8 mouse cellular contexts compared by ENCODE assay signal in genomic region chr4:148286226-148287031, GRCm38 (mm10). TPM values are rescaled to one million over a fixed set of nuclear protein-coding genes. Genes with fewer than 3 reads are reported as not detected.
DNase-seq lines count a peak whose midpoint lies in the region; ATAC-seq and TF ChIP-seq lines count a peak whose summit lies in the region.
"Had no signal": no experiment of that assay in that cellular context is flagged by ENCODE, and none has a peak within 500 bp of the region (broad histone marks: within the 10 kb centered on the region; RNA-seq: fewer than 3 reads in every experiment).

No protein-coding gene starts in this region.

- no peaks in the 10 kb centered on the region for H3K9me3 ChIP-seq in lung, embryonic 16.5 days (ENCODE audit: control insufficient read depth, low read length)
- H3K9me3 ChIP-seq in embryonic facial prominence, embryonic 14.5 days (ENCODE audit: control insufficient read depth, low read length) = no peaks in the 10 kb centered on the region
- no peaks in the 10 kb centered on the region for H3K9me3 ChIP-seq in kidney, postnatal 0 days (replicated peaks; ENCODE audit: low read length)
- H3K9me3 ChIP-seq in midbrain, embryonic 16.5 days (replicated peaks; ENCODE audit: control insufficient read depth, low read length, poor library complexity, severe bottlenecking) = no peaks in the 10 kb centered on the region
- H3K9me3 ChIP-seq: stomach, embryonic 15.5 days had no signal

- H3K27me3 ChIP-seq in lung, embryonic 16.5 days (ENCODE audit: control insufficient read depth, insufficient read depth, low read depth, low read length) = peaks cover 30% of the 10 kb centered on the region
- peaks cover 33% of the 10 kb centered on the region for H3K27me3 ChIP-seq in embryonic facial prominence, embryonic 14.5 days (replicated peaks; ENCODE audit: control insufficient read depth, insufficient read depth, low read length)
- H3K27me3 ChIP-seq in kidney, postnatal 0 days (ENCODE audit: insufficient read depth, low read length) = peaks cover 20% of the 10 kb centered on the region
- H3K27me3 ChIP-seq in midbrain, embryonic 16.5 days (ENCODE audit: control insufficient read depth, insufficient read depth, low read depth, low read length) = no peaks in the 10 kb centered on the region

- no peak for TF ChIP-seq CTCF in kidney, postnatal 0 days (IDR thresholded peaks at IDR 0.05; ENCODE audit: low read depth)

- H3K9ac ChIP-seq in lung, embryonic 16.5 days (ENCODE audit: low read length) = no peak overlapping the region
- H3K9ac ChIP-seq in embryonic facial prominence, embryonic 14.5 days (ENCODE audit: low read depth, low read length) = no peak overlapping the region
- H3K9ac ChIP-seq in kidney, postnatal 0 days (ENCODE audit: low read depth, low read length) = no peak overlapping the region
- peak overlapping the region; percentile 74 for H3K9ac ChIP-seq in midbrain, embryonic 16.5 days (ENCODE audit: low read depth, low read length)
- H3K9ac ChIP-seq: stomach, embryonic 15.5 days had no signal

- no peak for DNase-seq in lung, postnatal 25 days (ENCODE audit: low spot score)
- DNase-seq in brain, adult 2 months (ENCODE audit: low read depth, low spot score) = peak; percentile 58
- DNase-seq in embryonic facial prominence, embryonic 14.5 days (ENCODE audit: low spot score) = peak; percentile 77
- DNase-seq in kidney, postnatal 0 days (ENCODE audit: low spot score) = peak; percentile 73
- DNase-seq in B cell, adult 2 months = no peak

- no peaks in the 10 kb centered on the region for H3K36me3 ChIP-seq in lung, embryonic 16.5 days (ENCODE audit: control insufficient read depth, insufficient read depth, low read length)
- no peaks in the 10 kb centered on the region for H3K36me3 ChIP-seq in embryonic facial prominence, embryonic 14.5 days (ENCODE audit: control insufficient read depth, insufficient read depth, low read length)
- H3K36me3 ChIP-seq in kidney, postnatal 0 days (ENCODE audit: insufficient read depth, low read length) = no peaks in the 10 kb centered on the region
- H3K36me3 ChIP-seq in midbrain, embryonic 16.5 days (ENCODE audit: control insufficient read depth, insufficient read depth, low read length) = no peaks in the 10 kb centered on the region
- H3K36me3 ChIP-seq: stomach, embryonic 15.5 days had no signal

- peak; percentile 47; the same call in 1 of the 2 replicates for ATAC-seq in lung, embryonic 16.5 days (ENCODE audit: low read depth)
- no peak for ATAC-seq in embryonic facial prominence, embryonic 14.5 days (ENCODE audit: low read depth)
- ATAC-seq in kidney, postnatal 0 days (replicated peaks; ENCODE audit: low FRiP score, low read depth) = no peak
- ATAC-seq in midbrain, embryonic 16.5 days = no peak

- 18% methylated on average over 22 of the region's 22 CpGs for WGBS in lung, embryonic 16.5 days
- 26% methylated on average over 17 of the region's 22 CpGs for WGBS in embryonic facial prominence, embryonic 14.5 days
- 17% methylated on average over 22 of the region's 22 CpGs for WGBS in kidney, postnatal 0 days
- 8% methylated on average over 22 of the region's 22 CpGs for WGBS in midbrain, embryonic 16.5 days

- H3K4me2 ChIP-seq in lung, embryonic 16.5 days (ENCODE audit: low read depth, low read length) = no peak overlapping the region
- H3K4me2 ChIP-seq in embryonic facial prominence, embryonic 14.5 days (ENCODE audit: low read depth, low read length) = peak overlapping the region; percentile 65; the same call in 1 of the 2 replicates
- no peak overlapping the region; the same call in 1 of the 2 replicates for H3K4me2 ChIP-seq in kidney, postnatal 0 days (ENCODE audit: low read length)
- H3K4me2 ChIP-seq in midbrain, embryonic 16.5 days (ENCODE audit: low read length) = peak overlapping the region; percentile 83

- no peak overlapping the region for H3K4me3 ChIP-seq in lung, embryonic 16.5 days (ENCODE audit: low read length)
- H3K4me3 ChIP-seq in embryonic facial prominence, embryonic 14.5 days (ENCODE audit: low read depth, low read length) = peak overlapping the region; percentile 38; the same call in 1 of the 2 replicates
- no peak overlapping the region for H3K4me3 ChIP-seq in kidney, postnatal 0 days (replicated peaks; ENCODE audit: low read depth, low read length)
- peak overlapping the region; percentile 60 for H3K4me3 ChIP-seq in midbrain, embryonic 16.5 days (ENCODE audit: low read depth, low read length)
- H3K4me3 ChIP-seq: stomach, embryonic 15.5 days had no signal

- no peak overlapping the region for H3K27ac ChIP-seq in lung, embryonic 16.5 days (ENCODE audit: low read length)
- no peak overlapping the region for H3K27ac ChIP-seq in embryonic facial prominence, embryonic 14.5 days (replicated peaks; ENCODE audit: low read depth, low read length)
- no peak overlapping the region for H3K27ac ChIP-seq in kidney, postnatal 0 days
- peak overlapping the region; percentile 69; the same call in 1 of the 2 replicates for H3K27ac ChIP-seq in midbrain, embryonic 16.5 days (ENCODE audit: low read length)
- H3K27ac ChIP-seq: stomach, embryonic 15.5 days had no signal

- peaks cover 3% of the 10 kb centered on the region; the same call in 1 of the 2 replicates for H3K4me1 ChIP-seq in lung, embryonic 16.5 days (replicated peaks; ENCODE audit: control insufficient read depth, insufficient read depth, low read length)
- H3K4me1 ChIP-seq in embryonic facial prominence, embryonic 14.5 days (ENCODE audit: control insufficient read depth, insufficient read depth, low read length) = 0 out of 2 replicates have a peak, but pooled peaks cover 3% of the 10 kb centered on the region
- H3K4me1 ChIP-seq in kidney, postnatal 0 days (replicated peaks; ENCODE audit: insufficient read depth, low read length) = peaks cover 5% of the 10 kb centered on the region; the same call in 1 of the 2 replicates
- peaks cover 39% of the 10 kb centered on the region for H3K4me1 ChIP-seq in midbrain, embryonic 16.5 days (ENCODE audit: control insufficient read depth, insufficient read depth, low read length)

RNA-seq across cellular contexts. Expression of gene Disp3, which starts 1.3 kb away (rescaled TPM):
- 0.04 and 0.08 TPM in 2 replicates for polyA plus RNA-seq in lung, embryonic 16.5 days (2015; fragmentation: Nextera tagmentation; extraction: Ambion mirVana)
- 0.15 and 0.56 TPM in 2 replicates for polyA plus RNA-seq in embryonic facial prominence, embryonic 14.5 days (2014; fragmentation: Nextera tagmentation; extraction: Ambion mirVana)
- 0.15 and 0.21 TPM in 2 replicates for polyA plus RNA-seq in kidney, postnatal 0 days (2015; fragmentation: Nextera tagmentation; extraction: Ambion mirVana)
- 12.4 and 12.7 TPM in 2 replicates for polyA plus RNA-seq in midbrain, embryonic 16.5 days (2015; fragmentation: Nextera tagmentation; extraction: Ambion mirVana)

Comparison
In these comparisons a context has a peak if more than half of its experiments do, and no peak if none do; other contexts are left out.
1. H3K4me2 ChIP-seq: peak in embryonic facial prominence, embryonic 14.5 days (single experiment) and midbrain, embryonic 16.5 days (single experiment); none in lung, embryonic 16.5 days (single experiment) and kidney, postnatal 0 days (single experiment).
2. H3K4me3 ChIP-seq: peak in embryonic facial prominence, embryonic 14.5 days (single experiment) and midbrain, embryonic 16.5 days (single experiment); none in lung, embryonic 16.5 days (single experiment) and kidney, postnatal 0 days (single experiment).
3. DNase-seq: peak in brain, adult 2 months (single experiment), embryonic facial prominence, embryonic 14.5 days (single experiment) and kidney, postnatal 0 days (single experiment); none in lung, postnatal 25 days (single experiment) and B cell, adult 2 months (0 of 2).